Mouse (Mus musculus) forebrain, embryonic 10.5 days (tissue): Measurements from ENCODE around the gene Pigm. TPM values are rescaled to one million over a fixed set of nuclear protein-coding genes. Genes with fewer than 3 reads are reported as not detected.

ENCODE experiments used
- DNase-seq: peaks from one replicate; pipeline ENCODE4 v3.0.0-alpha.2; 2017; ENCODE audit warnings: low spot score; ENCODE audit errors: extremely low spot score
- H3K27ac ChIP-seq: fragments of 300-500 bp; sonication (generic); 2 replicates; pipeline ENCODE4 v1.5.1; 2016; ENCODE audit warnings: mild to moderate bottlenecking
- H3K27me3 ChIP-seq: fragments of 300-500 bp; sonication (generic); 2 replicates; pipeline ENCODE4 v1.6.1; 2016; ENCODE audit warnings: mild to moderate bottlenecking; ENCODE audit not compliant: poor library complexity, severe bottlenecking
- H3K36me3 ChIP-seq: fragments of 300-500 bp; sonication (generic); replicated peaks from 2 replicates; pipeline ENCODE4 v1.6.1; 2016; ENCODE audit warnings: mild to moderate bottlenecking, moderate library complexity
- H3K4me1 ChIP-seq: fragments of 300-500 bp; sonication (generic); 2 replicates; pipeline ENCODE4 v1.6.1; 2016
- H3K4me3 ChIP-seq: fragments of 300-500 bp; sonication (generic); 2 replicates; pipeline ENCODE4 v1.5.1; 2016; ENCODE audit warnings: mild to moderate bottlenecking, moderate library complexity
- H3K9me3 ChIP-seq: fragments of 300-500 bp; sonication (generic); 2 replicates; pipeline ENCODE4 v1.6.1; 2016; ENCODE audit warnings: mild to moderate bottlenecking, moderate library complexity
- WGBS: fragments of 180-500 bp; shearing (Covaris S2); methylation state at CpG from one replicate; pipeline ENCODE4 v1.1.7; 2016; 5-methylcytosine and 5-hydroxymethylcytosine counted together
- polyA plus RNA-seq: library from polyadenylated mRNA; unstranded; fragments of >200 nt; fragmentation: Nextera tagmentation; extraction: Ambion mirVana; gene quantifications from 2 replicates; pipeline ENCODE4 v1.2.1, GENCODE M21; 2016

The Pigm gene
- polyA plus RNA-seq, 1 experiment from 2014 or later, result 10.8 TPM

DNA sequence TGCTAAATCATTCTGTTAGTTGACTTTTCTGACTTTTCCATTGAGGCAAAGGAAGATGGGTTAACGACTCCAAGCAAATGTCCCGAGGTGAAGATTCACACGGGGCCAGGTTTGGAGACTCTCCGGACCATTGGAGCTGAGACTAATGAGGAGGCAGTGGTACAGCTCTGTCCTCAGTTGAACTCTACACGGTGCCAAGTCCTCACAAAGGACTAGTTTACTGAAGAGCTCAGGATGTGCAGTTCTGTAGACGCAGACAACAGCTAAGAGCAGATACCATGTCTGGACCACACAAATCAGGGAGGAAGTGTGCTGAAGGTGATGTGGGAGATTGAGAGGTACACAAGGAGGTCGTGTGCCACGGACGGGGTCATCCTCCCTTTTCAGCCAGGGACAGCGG lies 18.0 kb upstream of the Pigm start:
- DNase-seq, result no peak
- peaks cover 36% of the 10 kb centered on the region for H3K27me3 ChIP-seq
- H3K4me1 ChIP-seq, result peaks cover 58% of the 10 kb centered on the region
- no peaks in the 10 kb centered on the region for H3K36me3 ChIP-seq
- H3K9me3 ChIP-seq, result no peaks in the 10 kb centered on the region
- 76% methylated on average over 10 of the region's 10 CpGs for WGBS
- H3K4me3 ChIP-seq, result no peak overlapping the region
- H3K27ac ChIP-seq, result peak overlapping the region; percentile 36

GRCm38 (mm10) chr1:172364684-172365083 lies 11.7 kb upstream of the Pigm start:
- no peaks in the 10 kb centered on the region for H3K36me3 ChIP-seq
- peaks cover 14% of the 10 kb centered on the region for H3K27me3 ChIP-seq
- no peak overlapping the region for H3K27ac ChIP-seq
- H3K4me1 ChIP-seq, result peaks cover 23% of the 10 kb centered on the region
- DNase-seq, result peak; percentile 68
- no peak overlapping the region for H3K4me3 ChIP-seq
- 9% methylated on average over 6 of the region's 6 CpGs for WGBS
- no peaks in the 10 kb centered on the region for H3K9me3 ChIP-seq

DNA sequence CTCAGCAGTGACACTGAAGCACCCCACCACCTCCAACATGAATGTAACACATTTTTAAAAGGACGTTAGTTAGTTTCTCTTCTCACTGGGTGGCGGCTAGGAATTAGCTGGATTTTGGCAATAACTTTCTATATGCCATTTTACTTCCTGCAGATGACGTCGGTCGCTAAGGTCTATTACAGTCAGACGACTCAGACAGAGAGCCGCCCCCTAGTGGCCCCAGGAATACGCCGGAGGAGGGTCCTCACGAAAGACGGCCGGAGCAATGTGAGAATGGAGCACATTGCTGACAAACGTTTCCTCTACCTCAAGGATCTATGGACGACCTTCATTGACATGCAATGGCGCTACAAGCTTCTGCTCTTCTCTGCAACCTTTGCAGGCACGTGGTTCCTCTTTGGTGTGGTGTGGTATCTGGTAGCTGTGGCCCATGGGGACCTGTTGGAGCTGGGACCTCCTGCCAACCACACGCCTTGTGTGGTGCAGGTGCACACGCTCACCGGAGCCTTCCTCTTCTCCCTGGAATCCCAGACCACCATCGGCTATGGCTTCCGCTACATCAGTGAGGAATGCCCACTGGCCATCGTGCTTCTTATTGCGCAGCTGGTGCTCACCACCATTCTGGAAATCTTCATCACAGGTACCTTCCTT lies 7.5 kb upstream of the Pigm start:
- WGBS, result 31% methylated on average over 23 of the region's 23 CpGs
- peak; percentile 68 for DNase-seq
- peaks cover 18% of the 10 kb centered on the region for H3K27me3 ChIP-seq
- no peak overlapping the region for H3K27ac ChIP-seq
- H3K36me3 ChIP-seq, result 0 out of 2 replicates have a peak, but pooled peaks cover 2% of the 10 kb centered on the region
- peaks cover 21% of the 10 kb centered on the region for H3K4me1 ChIP-seq
- peak overlapping the region; percentile 1; the same call in 1 of the 2 replicates for H3K4me3 ChIP-seq
- no peaks in the 10 kb centered on the region for H3K9me3 ChIP-seq

- DNase-seq, result no peak
- Histone ChIP-seq H3K27ac (peak overlapping the region; percentile 88), H3K4me3 (peak overlapping the region; percentile 98), H3K36me3 (peaks cover 43% of the 10 kb centered on the region), H3K9me3 (0 out of 2 replicates have a peak, but pooled peaks cover 3% of the 10 kb centered on the region), H3K4me1 (peaks cover 30% of the 10 kb centered on the region), H3K27me3 (no peaks in the 10 kb centered on the region)
- WGBS, result 4% methylated on average over 62 of the region's 62 CpGs
These were observed 562 bp downstream of the Pigm start for GRCm38 (mm10) chr1:172376758-172377458.

GRCm38 (mm10) chr1:172380066-172380465 lies 3.7 kb downstream of the Pigm start:
- H3K9me3 ChIP-seq, result 0 out of 2 replicates have a peak, but pooled peaks cover 3% of the 10 kb centered on the region
- H3K27me3 ChIP-seq, result no peaks in the 10 kb centered on the region
- peaks cover 30% of the 10 kb centered on the region for H3K4me1 ChIP-seq
- 92% methylated on average over 10 of the region's 10 CpGs for WGBS
- no peak for DNase-seq
- peaks cover 61% of the 10 kb centered on the region for H3K36me3 ChIP-seq
- no peak overlapping the region for H3K4me3 ChIP-seq
- H3K27ac ChIP-seq, result no peak overlapping the region

DNA sequence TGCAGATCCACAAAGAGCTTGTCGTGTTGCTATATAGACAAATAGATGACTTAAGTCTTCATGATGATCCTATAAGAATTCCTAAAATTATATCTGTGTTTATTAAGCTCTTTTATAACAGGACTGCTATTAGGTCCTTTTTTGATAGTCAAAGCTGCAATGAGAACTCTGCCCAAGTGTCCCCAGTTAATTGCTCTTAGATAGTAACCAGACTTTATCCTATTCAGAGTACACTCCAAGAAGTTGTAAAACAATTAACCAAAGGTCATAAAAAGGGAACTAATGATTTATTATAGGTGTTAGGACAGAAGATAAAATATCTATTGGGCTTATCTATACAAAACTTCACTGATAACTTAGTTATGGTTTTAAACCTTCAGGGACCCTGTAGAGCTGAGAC lies 5.7 kb downstream of the Pigm start:
- 92% methylated on average over 1 of the region's 1 CpGs for WGBS
- no peak for DNase-seq
- Histone ChIP-seq H3K9me3 (0 out of 2 replicates have a peak, but pooled peaks cover 3% of the 10 kb centered on the region), H3K4me3 (no peak overlapping the region), H3K36me3 (peaks cover 61% of the 10 kb centered on the region), H3K4me1 (peaks cover 21% of the 10 kb centered on the region), H3K27ac (no peak overlapping the region), H3K27me3 (no peaks in the 10 kb centered on the region)

DNA sequence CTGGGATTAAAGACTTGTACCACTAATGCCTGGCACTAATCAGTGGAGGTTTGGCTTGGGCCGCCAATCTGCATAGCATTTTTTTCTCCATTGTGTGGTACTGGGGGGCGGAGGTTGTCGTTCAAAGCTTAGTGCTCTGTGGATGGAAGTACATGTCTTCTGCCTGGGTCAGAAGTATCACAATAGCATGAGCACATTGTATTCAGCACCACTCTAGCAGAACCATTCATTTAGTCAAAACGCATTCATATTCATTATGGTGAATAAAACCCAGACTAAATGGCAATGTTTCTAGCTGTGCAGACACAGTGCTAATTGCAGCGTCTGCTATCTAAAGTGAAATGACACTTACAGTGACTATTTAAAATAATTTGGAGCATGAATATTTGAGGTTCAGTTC lies 10.9 kb downstream of the Pigm start:
- 78% methylated on average over 5 of the region's 5 CpGs for WGBS
- H3K4me3 ChIP-seq, result no peak overlapping the region
- H3K27ac ChIP-seq, result no peak overlapping the region
- peaks cover 11% of the 10 kb centered on the region for H3K4me1 ChIP-seq
- no peaks in the 10 kb centered on the region for H3K9me3 ChIP-seq
- no peak for DNase-seq
- peaks cover 15% of the 10 kb centered on the region for H3K36me3 ChIP-seq
- H3K27me3 ChIP-seq, result peaks cover 16% of the 10 kb centered on the region

- H3K36me3 ChIP-seq, result no peaks in the 10 kb centered on the region
- no peaks in the 10 kb centered on the region for H3K9me3 ChIP-seq
- H3K4me3 ChIP-seq, result no peak overlapping the region
- H3K27ac ChIP-seq, result no peak overlapping the region
- peaks cover 32% of the 10 kb centered on the region for H3K27me3 ChIP-seq
- 85% methylated on average over 1 of the region's 1 CpGs for WGBS
- DNase-seq, result no peak
- peaks cover 24% of the 10 kb centered on the region for H3K4me1 ChIP-seq
These were observed 14.4 kb downstream of the Pigm start for GRCm38 (mm10) chr1:172390769-172391168.

GRCm38 (mm10) chr1:172391807-172392581 lies 15.6 kb downstream of the Pigm start:
- Histone ChIP-seq H3K27ac (peak overlapping the region; percentile 56; the same call in 1 of the 2 replicates), H3K9me3 (no peaks in the 10 kb centered on the region), H3K36me3 (no peaks in the 10 kb centered on the region), H3K4me1 (peaks cover 24% of the 10 kb centered on the region), H3K27me3 (peaks cover 32% of the 10 kb centered on the region), H3K4me3 (peak overlapping the region; percentile 16; the same call in 1 of the 2 replicates)
- 38% methylated on average over 20 of the region's 20 CpGs for WGBS
- no peak for DNase-seq

- Histone ChIP-seq H3K4me1 (peaks cover 24% of the 10 kb centered on the region), H3K36me3 (no peaks in the 10 kb centered on the region), H3K9me3 (no peaks in the 10 kb centered on the region), H3K27ac (0 out of 2 replicates have a peak overlapping the region, but pooled peaks have one; percentile 56), H3K27me3 (peaks cover 32% of the 10 kb centered on the region), H3K4me3 (no peak overlapping the region)
- DNase-seq, result no peak
- WGBS, result 84% methylated on average over 2 of the region's 2 CpGs
These were observed 16.4 kb downstream of the Pigm start for GRCm38 (mm10) chr1:172392643-172393170.

DNA sequence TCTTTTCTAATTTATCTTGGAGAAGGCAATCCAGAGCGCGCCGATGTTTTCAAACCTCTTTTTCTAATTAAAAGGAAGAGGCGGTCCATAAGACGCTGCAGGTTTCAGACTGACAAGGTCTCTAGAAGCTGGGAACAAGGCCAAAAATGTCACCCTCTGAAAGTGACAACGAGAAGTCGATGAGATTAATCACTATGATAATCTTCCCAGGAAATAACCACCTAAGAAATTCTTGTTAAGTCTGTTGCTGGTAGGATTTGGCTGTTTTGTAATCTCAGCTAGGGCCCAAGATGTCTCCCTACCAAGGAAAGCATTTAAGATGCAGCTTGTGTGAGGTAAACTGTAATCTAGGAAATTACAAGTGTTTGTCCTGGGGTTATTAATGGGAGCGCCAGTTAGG lies 17.4 kb downstream of the Pigm start:
- Histone ChIP-seq H3K27me3 (peaks cover 32% of the 10 kb centered on the region), H3K36me3 (no peaks in the 10 kb centered on the region), H3K27ac (no peak overlapping the region), H3K4me1 (peaks cover 24% of the 10 kb centered on the region), H3K9me3 (no peaks in the 10 kb centered on the region), H3K4me3 (no peak overlapping the region)
- no peak for DNase-seq
- WGBS, result 80% methylated on average over 8 of the region's 8 CpGs

DNA sequence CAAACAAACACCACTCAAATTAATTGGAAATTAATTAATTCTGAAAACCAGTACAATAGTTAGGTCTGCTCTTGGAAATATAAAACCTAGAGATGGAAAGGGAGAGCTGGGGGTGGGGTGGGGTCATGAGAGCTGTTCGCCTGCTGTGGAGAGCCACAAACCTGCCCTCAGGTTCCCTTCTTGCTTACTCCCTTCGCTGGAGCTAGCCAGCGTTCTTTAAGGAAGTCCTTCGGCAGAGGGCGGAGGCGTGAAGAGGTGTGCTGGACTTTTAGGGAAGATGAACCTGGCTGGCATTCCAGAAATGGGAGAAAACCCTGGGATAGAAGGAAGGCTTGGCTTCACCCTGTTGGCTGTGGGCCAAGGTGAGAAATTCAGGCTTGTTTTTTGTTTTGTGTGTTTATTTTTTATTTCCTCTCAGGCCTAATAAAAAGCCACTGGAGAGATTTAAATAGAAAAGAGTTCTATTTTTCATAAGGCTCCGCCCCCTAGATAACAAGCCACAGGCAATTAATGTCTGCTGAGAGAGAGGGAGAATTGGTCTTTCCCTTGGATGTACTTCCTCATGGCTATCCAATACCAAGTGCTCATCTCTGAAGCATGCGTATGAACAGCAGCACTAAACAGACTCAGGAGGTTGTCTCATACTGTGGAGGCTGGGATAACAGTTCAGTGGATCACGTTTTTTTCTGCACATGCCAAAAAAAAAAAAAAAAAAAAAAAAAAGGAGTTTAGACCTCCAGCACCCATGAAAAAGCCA lies 20.8 kb downstream of the Pigm start:
- Histone ChIP-seq H3K27ac (no peak overlapping the region), H3K4me1 (peaks cover 14% of the 10 kb centered on the region), H3K4me3 (no peak overlapping the region), H3K27me3 (peaks cover 17% of the 10 kb centered on the region), H3K36me3 (no peaks in the 10 kb centered on the region), H3K9me3 (no peaks in the 10 kb centered on the region)
- WGBS, result 68% methylated on average over 9 of the region's 9 CpGs
- DNase-seq, result no peak
